Mouse (Mus musculus) layer of hippocampus, adult 11-12 months (tissue): ENCODE results near the gene Scd2.
"Not testable (repeated sequence)": the region's sequence is repeated elsewhere in the genome, so short reads cannot be mapped to it uniquely, and the experiment has no call there.

Experiments used
- DNase-seq: peaks from one replicate; pipeline ENCODE4 v3.0.0; 2022; ENCODE audit warnings: low spot score

The Scd2 gene

GRCm38 (mm10) chr19:44273711-44274110 lies 19.8 kb upstream of the Scd2 start:
- no peak for DNase-seq

GRCm38 (mm10) chr19:44274452-44274851 lies 19.0 kb upstream of the Scd2 start:
- DNase-seq, result no peak

- no peak for DNase-seq
Observed at GRCm38 (mm10) chr19:44275418-44275817, 18.1 kb upstream of the Scd2 start.

GRCm38 (mm10) chr19:44276861-44277260 lies 16.6 kb upstream of the Scd2 start:
- DNase-seq, result no peak

GRCm38 (mm10) chr19:44277931-44278330 lies 15.5 kb upstream of the Scd2 start:
- DNase-seq, result no peak

- no peak for DNase-seq
Observed at GRCm38 (mm10) chr19:44280755-44281154, 12.7 kb upstream of the Scd2 start.

- DNase-seq, result not testable (repeated sequence)
Observed at GRCm38 (mm10) chr19:44281825-44282447, 11.5 kb upstream of the Scd2 start.

GRCm38 (mm10) chr19:44282534-44283156 lies 10.8 kb upstream of the Scd2 start:
- no peak for DNase-seq

- no peak for DNase-seq
Observed at GRCm38 (mm10) chr19:44283157-44284024, 10.1 kb upstream of the Scd2 start.

GRCm38 (mm10) chr19:44284025-44284695 lies 9.3 kb upstream of the Scd2 start:
- DNase-seq, result peak; percentile 92

- no peak for DNase-seq
Observed at GRCm38 (mm10) chr19:44284723-44285122, 8.8 kb upstream of the Scd2 start.

GRCm38 (mm10) chr19:44285554-44285953 lies 7.9 kb upstream of the Scd2 start:
- no peak for DNase-seq

GRCm38 (mm10) chr19:44286109-44286508 lies 7.4 kb upstream of the Scd2 start:
- no peak for DNase-seq

GRCm38 (mm10) chr19:44287415-44288110 lies 5.9 kb upstream of the Scd2 start:
- no peak for DNase-seq

- no peak for DNase-seq
Observed at GRCm38 (mm10) chr19:44292083-44292482, 1.4 kb upstream of the Scd2 start.

GRCm38 (mm10) chr19:44292483-44292882 lies 991 bp upstream of the Scd2 start:
- no peak for DNase-seq

- DNase-seq, result peak; percentile 96
Observed at GRCm38 (mm10) chr19:44293769-44294551, 486 bp downstream of the Scd2 start.

GRCm38 (mm10) chr19:44294588-44295041 lies 1.1 kb downstream of the Scd2 start:
- peak; percentile 89 for DNase-seq

GRCm38 (mm10) chr19:44295251-44295650 lies 1.8 kb downstream of the Scd2 start:
- no peak for DNase-seq

- peak; percentile 85 for DNase-seq
Observed at GRCm38 (mm10) chr19:44295741-44296140, 2.3 kb downstream of the Scd2 start.

- DNase-seq, result no peak
Observed at GRCm38 (mm10) chr19:44296186-44296585, 2.7 kb downstream of the Scd2 start.
